In genomic region chr4:25488479-25489069, GRCm38 (mm10) we compare ENCODE assay signal across 22 mouse cellular contexts.
"Had no signal": no experiment of that assay in that cellular context is flagged by ENCODE, and none has a peak within 500 bp of the region (broad histone marks: within the 10 kb centered on the region; RNA-seq: fewer than 3 reads in every experiment).

No protein-coding gene starts in this region.

- DNase-seq: liver, embryonic 13.5 days; liver, postnatal 0 days; lung, adult 2 months; lung, postnatal 14 days; lung, postnatal 36 days; retina, postnatal 1 day; right cerebral cortex, adult 18-20 months; right cerebral cortex, postnatal 25 days; right cerebral cortex, postnatal 4 days; spleen, adult 18-20 months; thymus, adult 18-20 months; thymus, postnatal 14 days; thymus, postnatal 36 days had no signal

- H3K4me1 ChIP-seq: liver, embryonic 13.5 days; liver, embryonic 15.5 days; lung, embryonic 15.5 days; midbrain, embryonic 10.5 days; midbrain, embryonic 13.5 days; neural tube, embryonic 15.5 days had no signal

- H3K4me3 ChIP-seq: liver, embryonic 13.5 days; liver, embryonic 15.5 days; lung, embryonic 15.5 days; midbrain, embryonic 10.5 days; midbrain, embryonic 13.5 days; myocyte; neural tube, embryonic 13.5 days; neural tube, embryonic 15.5 days had no signal

- H3K27ac ChIP-seq: liver, embryonic 13.5 days; liver, embryonic 15.5 days; lung, embryonic 15.5 days; macrophage; midbrain, embryonic 10.5 days; midbrain, embryonic 13.5 days; neural tube, embryonic 13.5 days; neural tube, embryonic 15.5 days had no signal

- H3K4me2 ChIP-seq: liver, embryonic 13.5 days; liver, embryonic 15.5 days; lung, embryonic 15.5 days; midbrain, embryonic 13.5 days; neural tube, embryonic 13.5 days; neural tube, embryonic 15.5 days had no signal

- H3K9me3 ChIP-seq: liver, embryonic 13.5 days; liver, embryonic 15.5 days; lung, embryonic 15.5 days; midbrain, embryonic 10.5 days; midbrain, embryonic 13.5 days; neural tube, embryonic 13.5 days; neural tube, embryonic 15.5 days had no signal

- ATAC-seq: liver, postnatal 0 days; lung, postnatal 0 days; midbrain, embryonic 13.5 days had no signal

- H3K9ac ChIP-seq: liver, embryonic 13.5 days; liver, embryonic 15.5 days; liver, postnatal 0 days; lung, embryonic 15.5 days; midbrain, embryonic 13.5 days; neural tube, embryonic 13.5 days; neural tube, embryonic 15.5 days had no signal

- H3K36me3 ChIP-seq: liver, embryonic 13.5 days; liver, embryonic 15.5 days; lung, embryonic 15.5 days; midbrain, embryonic 10.5 days; midbrain, embryonic 13.5 days; neural tube, embryonic 13.5 days; neural tube, embryonic 15.5 days had no signal

- H3K27me3 ChIP-seq: liver, embryonic 13.5 days; liver, embryonic 15.5 days; lung, embryonic 15.5 days; midbrain, embryonic 13.5 days; neural tube, embryonic 13.5 days; neural tube, embryonic 15.5 days had no signal
